Mouse (Mus musculus): ENCODE measurements around the gene Slc29a2.
A peak's percentile ranks its signal among the peaks of the same experiment; 100 is the strongest.

The Slc29a2 gene

GRCm38 (mm10) chr19:5060365-5061330 lies 37.0 kb downstream of the Slc29a2 start:
- peak; percentile 16 for DNase-seq

DNA sequence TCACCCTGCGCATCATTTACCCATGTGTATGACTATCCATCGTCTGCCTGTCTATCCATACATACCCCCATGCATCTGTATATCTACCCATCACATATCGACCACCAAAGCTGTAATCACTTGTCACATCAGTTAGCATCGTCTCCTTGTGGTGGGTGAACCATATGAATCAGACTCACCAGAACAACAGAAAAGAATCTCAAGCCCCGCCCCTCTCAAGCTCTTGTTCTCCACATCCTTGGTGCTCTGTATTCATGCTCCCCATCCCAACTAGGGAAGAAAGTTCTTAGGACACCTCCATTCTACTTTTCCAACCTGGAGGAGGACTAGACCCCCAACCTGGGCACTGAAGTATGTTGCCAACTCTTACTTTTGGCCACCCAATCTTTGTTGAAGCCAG lies 38.4 kb downstream of the Slc29a2 start:
- DNase-seq: no peak

DNA sequence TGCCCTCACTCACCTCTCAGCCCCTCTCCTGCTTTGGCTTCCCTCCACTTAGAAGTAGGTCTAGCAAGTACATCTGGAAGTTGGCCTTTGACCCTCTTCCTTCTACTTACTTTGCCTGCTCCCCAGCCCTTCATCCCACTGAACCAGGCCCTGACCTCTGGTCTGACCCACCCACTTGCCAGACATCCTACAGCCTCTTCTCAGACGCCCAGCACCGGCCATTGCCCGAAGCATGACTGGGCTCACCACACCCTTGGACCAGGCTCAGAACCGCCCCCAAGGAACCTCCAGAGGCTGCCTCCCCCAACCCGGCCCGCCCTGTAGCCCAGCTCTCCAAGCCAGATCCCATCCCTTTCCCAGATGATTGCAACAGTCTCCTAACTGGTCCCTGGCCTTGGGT lies 38.8 kb downstream of the Slc29a2 start:
- peak; percentile 29 for DNase-seq

- no peak for DNase-seq
Measured at GRCm38 (mm10) chr19:5065104-5065503, 41.4 kb downstream of the Slc29a2 start.

- peak; percentile 52 for DNase-seq
Measured at GRCm38 (mm10) chr19:5067040-5067799, 43.6 kb downstream of the Slc29a2 start.

DNA sequence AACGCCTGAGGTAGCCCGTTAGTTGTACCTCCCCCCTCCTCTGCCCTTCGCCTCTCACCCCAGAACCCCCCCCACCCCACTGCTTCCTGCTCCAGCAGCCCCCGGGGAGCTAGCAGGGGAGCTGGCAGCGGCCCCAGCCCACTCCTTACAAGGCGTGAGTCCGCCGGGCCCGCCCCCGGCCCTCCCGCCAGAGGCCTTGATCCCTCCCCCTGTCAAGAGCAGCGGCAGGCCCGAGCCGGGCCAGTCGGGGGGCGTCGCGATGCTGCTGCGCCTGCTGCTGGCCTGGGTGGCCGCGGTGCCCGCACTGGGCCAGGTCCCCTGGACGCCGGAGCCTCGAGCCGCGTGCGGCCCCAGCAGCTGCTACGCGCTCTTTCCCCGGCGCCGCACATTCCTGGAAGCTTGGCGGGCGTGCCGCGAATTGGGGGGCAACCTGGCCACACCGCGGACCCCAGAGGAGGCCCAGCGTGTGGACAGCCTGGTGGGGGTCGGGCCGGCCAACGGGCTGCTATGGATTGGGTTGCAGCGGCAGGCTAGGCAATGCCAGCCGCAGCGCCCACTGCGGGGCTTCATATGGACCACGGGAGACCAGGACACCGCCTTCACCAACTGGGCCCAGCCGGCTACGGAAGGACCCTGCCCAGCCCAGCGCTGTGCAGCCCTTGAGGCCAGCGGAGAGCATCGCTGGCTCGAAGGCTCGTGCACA lies 44.4 kb downstream of the Slc29a2 start, which contains the start of gene Cd248:
TSS of gene Cd248 (plus strand) at position 212 of the 703 bp plus-strand sequence.
- DNase-seq: peak; percentile 89

GRCm38 (mm10) chr19:5068570-5069234 lies 45.0 kb downstream of the Slc29a2 start:
- DNase-seq: peak; percentile 12

- DNase-seq: no peak
Measured at GRCm38 (mm10) chr19:5069486-5069885, 45.8 kb downstream of the Slc29a2 start.

- DNase-seq: no peak
Measured at GRCm38 (mm10) chr19:5069978-5070377, 46.3 kb downstream of the Slc29a2 start.

GRCm38 (mm10) chr19:5071077-5071476 lies 47.4 kb downstream of the Slc29a2 start:
- DNase-seq: no peak

DNA sequence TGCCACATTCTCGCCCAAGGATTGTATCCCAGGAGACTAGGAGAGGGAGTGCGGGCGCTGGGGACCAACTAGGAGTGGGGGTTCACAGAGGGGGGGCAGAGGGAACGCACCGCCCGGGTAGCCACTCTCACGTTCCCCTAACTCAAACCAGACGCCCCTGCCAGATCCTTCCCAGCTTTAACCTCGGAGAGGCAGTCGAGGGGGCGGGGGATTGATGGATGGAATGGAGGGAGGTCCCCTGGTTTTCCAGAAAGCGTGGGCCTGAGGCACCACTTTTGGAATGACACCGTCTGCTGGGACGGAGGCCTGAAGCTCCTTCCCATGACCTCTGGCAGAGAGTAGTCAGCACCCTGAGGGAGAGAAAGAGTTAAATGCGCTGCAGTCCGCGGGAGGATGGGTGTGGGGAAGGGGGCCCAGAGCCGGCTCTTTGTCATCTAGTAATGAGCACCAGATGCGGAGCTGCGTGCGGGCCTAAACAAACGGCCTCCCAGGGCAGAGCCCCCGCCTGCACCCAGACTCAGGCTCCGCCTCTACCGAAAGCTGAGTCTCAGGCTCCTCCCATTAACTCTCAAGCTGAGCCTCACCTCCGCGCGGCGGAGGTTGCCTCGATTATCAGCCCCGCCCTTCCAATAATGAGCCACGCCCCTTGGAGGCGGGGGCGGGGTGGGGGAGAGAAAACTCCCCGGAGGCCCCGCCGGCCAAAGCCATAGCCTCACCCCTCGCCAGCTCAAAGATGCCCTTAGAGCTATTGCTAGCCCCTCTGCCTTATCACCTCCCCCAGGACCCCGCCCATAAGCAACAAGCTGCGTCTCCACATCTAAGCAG lies 48.1 kb downstream of the Slc29a2 start:
- DNase-seq: peak; percentile 97

GRCm38 (mm10) chr19:5072389-5073019 lies 48.8 kb downstream of the Slc29a2 start:
- peak; percentile 86 for DNase-seq

DNA sequence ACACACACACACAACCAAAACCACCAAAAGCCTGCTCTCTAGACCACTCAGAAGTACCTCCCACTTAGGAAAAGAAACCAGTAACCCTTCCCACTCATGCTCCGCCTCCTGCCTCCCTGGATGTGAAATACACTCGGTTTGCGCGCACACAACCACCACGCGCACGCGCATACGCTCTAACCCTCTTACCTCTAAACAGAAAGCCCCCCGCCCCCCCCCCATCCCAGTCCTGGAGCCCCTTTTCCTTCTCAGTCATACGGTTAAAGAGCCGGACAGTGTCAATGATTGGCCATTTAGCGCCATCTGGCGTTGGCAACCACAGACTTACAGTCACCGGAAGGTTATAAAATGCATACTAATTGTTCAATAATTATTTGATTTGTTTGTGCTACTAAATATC lies 49.4 kb downstream of the Slc29a2 start:
- peak; percentile 91 for DNase-seq

DNA sequence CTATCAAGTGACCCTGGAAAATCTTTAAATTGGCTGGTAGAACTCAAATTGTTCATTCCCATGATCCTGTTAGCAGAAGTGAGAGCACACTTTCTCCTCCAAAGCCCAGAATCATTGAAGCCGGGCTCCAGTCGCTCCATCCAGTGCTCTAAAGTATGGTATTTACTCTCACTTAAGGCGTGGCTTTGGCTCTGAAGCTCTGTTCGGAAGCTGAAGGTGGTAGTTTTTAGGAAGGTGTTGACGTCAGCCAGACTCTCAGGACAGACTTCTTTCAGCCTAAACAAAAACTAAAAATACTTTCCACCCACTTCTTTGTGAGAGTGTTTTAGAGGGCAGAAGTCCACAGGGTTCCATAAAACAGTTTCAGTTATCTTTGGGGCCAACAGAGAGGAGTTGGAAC lies 49.9 kb downstream of the Slc29a2 start:
- DNase-seq: no peak

DNA sequence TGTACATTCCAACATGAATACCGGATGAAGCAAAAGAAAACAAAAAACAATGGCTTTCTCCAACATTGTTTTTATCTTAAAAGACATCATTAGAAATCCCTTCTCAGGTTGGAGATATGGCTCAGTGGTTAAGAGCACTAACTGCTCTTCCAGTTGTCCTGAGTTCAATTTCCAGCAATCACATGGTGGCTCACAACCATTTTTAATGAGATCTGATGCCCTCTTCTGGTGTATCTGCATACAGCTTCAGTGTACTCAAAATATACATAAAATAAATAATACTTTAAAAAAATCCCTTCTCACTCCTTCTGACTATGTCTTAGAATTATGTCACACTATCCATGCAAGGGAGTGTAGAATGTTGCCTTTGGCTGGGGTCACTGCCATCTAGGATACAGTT lies 55.6 kb downstream of the Slc29a2 start:
- no peak for DNase-seq

Data from embryo, embryonic 11 days (tissue).